Mouse (Mus musculus) heart, postnatal 0 days (tissue): ENCODE measurements around the gene Ino80b.

Source experiments
- CTCF ChIP-seq: IDR thresholded peaks from 2 replicates; pipeline ENCODE4 v1.5.1; 2016; ENCODE audit warnings: antibody characterized with exemption, control low read depth, low read depth
- EP300 ChIP-seq: IDR thresholded peaks from 2 replicates; pipeline ENCODE4 v1.6.1; 2016; ENCODE audit warnings: antibody characterized with exemption, low read depth

DNA sequence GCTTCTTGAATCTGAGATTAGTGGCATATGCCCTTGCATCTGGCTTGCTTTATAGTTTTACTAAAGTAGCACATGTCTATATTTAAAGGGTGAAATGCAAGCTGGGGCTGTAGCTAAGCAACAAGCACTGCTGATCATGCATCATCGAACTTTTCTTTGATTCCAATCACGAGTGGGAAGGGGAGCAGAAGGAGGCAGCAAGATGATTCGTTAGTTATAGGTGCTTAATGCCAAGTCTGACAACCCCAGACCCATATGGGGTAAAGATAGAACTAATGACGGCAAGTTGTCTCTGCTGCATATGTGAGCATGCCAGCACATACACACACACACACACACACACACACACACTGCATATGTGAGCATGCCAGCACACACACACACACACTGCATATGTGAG, 21.1 kb downstream of the Ino80b start:
- TF ChIP-seq CTCF (no peak), EP300 (no peak)
